Mouse (Mus musculus) cerebellum, adult (tissue): Measurements from ENCODE around the gene Shisa3.

Source experiments
- ATAC-seq: cut with Nextera tagmentation; 2 replicates; pipeline ENCODE4 v1.9.2; 2017; ENCODE audit warnings: mild to moderate bottlenecking, moderate library complexity, mixed read lengths; ENCODE audit not compliant: insufficient number of reproducible peaks, low FRiP score, low TSS enrichment

Gene Shisa3

GRCm38 (mm10) chr5:67607804-67608673 lies at the start of gene Shisa3:
Gene Shisa3, plus strand, starts transcription at chr5:67607882.
- ATAC-seq: peak; percentile 37; the same call in 1 of the 2 replicates

GRCm38 (mm10) chr5:67558644-67559043 lies 49.0 kb upstream of the Shisa3 start:
- ATAC-seq: no peak

- ATAC-seq: no peak
These were observed 48.6 kb upstream of the Shisa3 start for GRCm38 (mm10) chr5:67559063-67559462.

GRCm38 (mm10) chr5:67572552-67573155 lies 35.0 kb upstream of the Shisa3 start:
- no peak for ATAC-seq

- ATAC-seq: no peak
These were observed 33.6 kb upstream of the Shisa3 start for GRCm38 (mm10) chr5:67574039-67574438.

GRCm38 (mm10) chr5:67575705-67576104 lies 32.0 kb upstream of the Shisa3 start:
- no peak for ATAC-seq

GRCm38 (mm10) chr5:67579725-67580633 lies 27.7 kb upstream of the Shisa3 start:
- ATAC-seq: no peak

GRCm38 (mm10) chr5:67595070-67595469 lies 12.6 kb upstream of the Shisa3 start:
- no peak for ATAC-seq

GRCm38 (mm10) chr5:67595629-67596028 lies 12.1 kb upstream of the Shisa3 start:
- ATAC-seq: no peak

- no peak for ATAC-seq
These were observed 7.7 kb upstream of the Shisa3 start for GRCm38 (mm10) chr5:67599935-67600334.

- no peak for ATAC-seq
These were observed 1.7 kb upstream of the Shisa3 start for GRCm38 (mm10) chr5:67605951-67606350.

GRCm38 (mm10) chr5:67606916-67607803 lies 522 bp upstream of the Shisa3 start:
- no peak for ATAC-seq

- no peak for ATAC-seq
These were observed 1.2 kb downstream of the Shisa3 start for GRCm38 (mm10) chr5:67608674-67609519.

- ATAC-seq: no peak
These were observed 1.8 kb downstream of the Shisa3 start for GRCm38 (mm10) chr5:67609520-67609837.

GRCm38 (mm10) chr5:67621230-67621629 lies 13.5 kb downstream of the Shisa3 start:
- ATAC-seq: no peak

- no peak for ATAC-seq
These were observed 20.7 kb downstream of the Shisa3 start for GRCm38 (mm10) chr5:67628180-67628940.

GRCm38 (mm10) chr5:67629440-67629839 lies 21.8 kb downstream of the Shisa3 start:
- no peak for ATAC-seq

- ATAC-seq: no peak
These were observed 22.2 kb downstream of the Shisa3 start for GRCm38 (mm10) chr5:67629861-67630260.
